Mouse (Mus musculus) intestine, postnatal 0 days (tissue): ENCODE results near the gene Gtf2h2. TPM values are rescaled to one million over a fixed set of nuclear protein-coding genes. Genes with fewer than 3 reads are reported as not detected.
"Not testable (repeated sequence)": the region's sequence is repeated elsewhere in the genome, so short reads cannot be mapped to it uniquely, and the experiment has no call there.

Experiments
- ATAC-seq: fragments of 200-750 bp; cut with Nextera tagmentation; 2 replicates; pipeline ENCODE4 v1.8.0; 2017; ENCODE audit warnings: mild to moderate bottlenecking, moderate TSS enrichment, moderate library complexity
- H3K27ac ChIP-seq: fragments of 300-500 bp; sonication (generic); 2 replicates; pipeline ENCODE4 v1.5.1; 2014; ENCODE audit warnings: mild to moderate bottlenecking, low read depth, low read length, moderate library complexity
- H3K27me3 ChIP-seq: fragments of 300-500 bp; sonication (generic); replicated peaks from 2 replicates; pipeline ENCODE4 v1.6.1; 2014; ENCODE audit warnings: low read length, mixed read lengths; ENCODE audit not compliant: control insufficient read depth, insufficient read depth
- H3K36me3 ChIP-seq: fragments of 300-500 bp; sonication (generic); 2 replicates; pipeline ENCODE4 v1.6.1; 2014; ENCODE audit warnings: mild to moderate bottlenecking, moderate library complexity; ENCODE audit not compliant: control insufficient read depth, insufficient read depth
- H3K4me1 ChIP-seq: fragments of 300-500 bp; sonication (generic); replicated peaks from 2 replicates; pipeline ENCODE4 v1.6.1; 2014; ENCODE audit warnings: antibody characterized with exemption, low read length, mixed read lengths; ENCODE audit not compliant: control insufficient read depth, insufficient read depth
- H3K4me2 ChIP-seq: fragments of 300-500 bp; sonication (generic); replicated peaks from 2 replicates; pipeline ENCODE4 v1.6.1; 2014; ENCODE audit warnings: low read depth, mild to moderate bottlenecking, moderate library complexity
- H3K4me3 ChIP-seq: fragments of 300-500 bp; sonication (generic); 2 replicates; pipeline ENCODE4 v1.5.1; 2014; ENCODE audit warnings: low read depth, low read length
- H3K9ac ChIP-seq: fragments of 300-500 bp; sonication (generic); 2 replicates; pipeline ENCODE4 v1.6.1; 2014; ENCODE audit warnings: mild to moderate bottlenecking, low read depth, low read length
- H3K9me3 ChIP-seq: fragments of 300-500 bp; sonication (generic); 2 replicates; pipeline ENCODE4 v1.6.1; 2016; ENCODE audit warnings: mixed run types; ENCODE audit not compliant: control insufficient read depth
- CTCF ChIP-seq: sonication (generic); IDR thresholded peaks from 2 replicates; pipeline ENCODE4 v1.5.1; 2016; ENCODE audit warnings: low read depth, mild to moderate bottlenecking, control low read depth, antibody characterized with exemption, moderate library complexity
- WGBS: fragments of 180-500 bp; shearing (Covaris S2); extraction: QIAGEN DNeasy Blood & Tissue Kit; methylation state at CpG from one replicate; pipeline ENCODE4 v1.1.7; 2014; 5-methylcytosine and 5-hydroxymethylcytosine counted together
- polyA plus RNA-seq: library from polyadenylated mRNA; unstranded; fragments of >200 nt; fragmentation: Nextera tagmentation; extraction: Ambion mirVana; gene quantifications from 2 replicates; pipeline ENCODE4 v1.2.1, GENCODE M21; 2015

Gene Gtf2h2
- polyA plus RNA-seq, 1 experiment from 2014 or later, result 33.4 TPM

GRCm38 (mm10) chr13:100494370-100494769 is 2.0 kb upstream of the Gtf2h2 start:
- not testable (repeated sequence) for H3K27ac ChIP-seq, H3K36me3 ChIP-seq, H3K9ac ChIP-seq, H3K9me3 ChIP-seq, H3K27me3 ChIP-seq, H3K4me1 ChIP-seq, ATAC-seq, H3K4me2 ChIP-seq, H3K4me3 ChIP-seq
- 73% methylated on average over 8 of the region's 8 CpGs for WGBS
- peak; percentile 47 for TF ChIP-seq CTCF

DNA sequence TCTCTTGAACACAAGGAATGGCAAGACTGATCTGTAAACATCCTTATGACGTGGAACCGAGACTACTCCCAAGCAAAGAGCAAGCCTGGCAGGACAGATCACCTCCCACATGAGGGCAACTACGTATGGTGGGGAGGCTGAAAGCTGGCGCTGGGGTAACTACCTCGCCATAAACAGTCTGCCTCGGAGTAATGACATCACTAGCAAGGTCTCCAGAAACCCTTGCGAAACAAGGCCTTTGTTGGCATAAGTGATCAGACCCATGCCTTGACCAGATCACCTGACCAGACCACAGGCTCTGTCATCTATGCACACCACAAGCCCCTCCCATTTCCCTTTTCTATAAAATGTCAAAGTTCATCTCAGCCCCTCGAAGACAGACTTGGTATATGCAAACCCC is 934 bp upstream of the Gtf2h2 start:
- Histone ChIP-seq H3K36me3 (peaks cover 5% of the 10 kb centered on the region), H3K27ac (no peak overlapping the region), H3K4me1 (no peaks in the 10 kb centered on the region; the same call in 1 of the 2 replicates), H3K27me3 (no peaks in the 10 kb centered on the region), H3K4me2 (peak overlapping the region; percentile 72; the same call in 1 of the 2 replicates), H3K9me3 (no peaks in the 10 kb centered on the region), H3K9ac (no peak overlapping the region), H3K4me3 (no peak overlapping the region)
- TF ChIP-seq CTCF, result no peak
- ATAC-seq, result peak; percentile 80
- WGBS, result 32% methylated on average over 8 of the region's 8 CpGs

- no peak for TF ChIP-seq CTCF
- ATAC-seq, result no peak
- 12% methylated on average over 6 of the region's 6 CpGs for WGBS
Observed at GRCm38 (mm10) chr13:100491623-100492022, 756 bp downstream of the Gtf2h2 start.

GRCm38 (mm10) chr13:100490424-100490823 is 2.0 kb downstream of the Gtf2h2 start:
- Histone ChIP-seq H3K9me3 (no peaks in the 10 kb centered on the region), H3K9ac (no peak overlapping the region), H3K4me1 (no peaks in the 10 kb centered on the region; the same call in 1 of the 2 replicates), H3K4me3 (no peak overlapping the region), H3K36me3 (peaks cover 19% of the 10 kb centered on the region), H3K27ac (no peak overlapping the region), H3K27me3 (no peaks in the 10 kb centered on the region), H3K4me2 (no peak overlapping the region; the same call in 1 of the 2 replicates)
- ATAC-seq, result no peak
- 68% methylated on average over 5 of the region's 5 CpGs for whole genome bisulfite sequencing
- TF ChIP-seq CTCF, result no peak

More at GRCm38 (mm10) chr13:100491623-100492022, 756 bp downstream of the Gtf2h2 start:
- H3K27me3 ChIP-seq, result no peaks in the 10 kb centered on the region
- no peaks in the 10 kb centered on the region for H3K9me3 ChIP-seq
- peak overlapping the region; percentile 60 for H3K9ac ChIP-seq
- peak overlapping the region; percentile 63 for H3K4me3 ChIP-seq
- H3K27ac ChIP-seq, result no peak overlapping the region; the same call in 1 of the 2 replicates
- peak overlapping the region; percentile 72 for H3K4me2 ChIP-seq
- H3K36me3 ChIP-seq, result peaks cover 17% of the 10 kb centered on the region
- H3K4me1 ChIP-seq, result no peaks in the 10 kb centered on the region; the same call in 1 of the 2 replicates

- no peak overlapping the region for H3K9ac ChIP-seq
- H3K36me3 ChIP-seq, result peaks cover 55% of the 10 kb centered on the region
- 73% methylated on average over 7 of the region's 7 CpGs for whole genome bisulfite sequencing
- no peaks in the 10 kb centered on the region for H3K9me3 ChIP-seq
- H3K4me2 ChIP-seq, result no peak overlapping the region
- ATAC-seq, result no peak
- no peak overlapping the region for H3K27ac ChIP-seq
- no peak for TF ChIP-seq CTCF
- H3K27me3 ChIP-seq, result no peaks in the 10 kb centered on the region
- H3K4me3 ChIP-seq, result no peak overlapping the region
- no peaks in the 10 kb centered on the region for H3K4me1 ChIP-seq
Observed at GRCm38 (mm10) chr13:100483610-100484009, 8.8 kb downstream of the Gtf2h2 start.

DNA sequence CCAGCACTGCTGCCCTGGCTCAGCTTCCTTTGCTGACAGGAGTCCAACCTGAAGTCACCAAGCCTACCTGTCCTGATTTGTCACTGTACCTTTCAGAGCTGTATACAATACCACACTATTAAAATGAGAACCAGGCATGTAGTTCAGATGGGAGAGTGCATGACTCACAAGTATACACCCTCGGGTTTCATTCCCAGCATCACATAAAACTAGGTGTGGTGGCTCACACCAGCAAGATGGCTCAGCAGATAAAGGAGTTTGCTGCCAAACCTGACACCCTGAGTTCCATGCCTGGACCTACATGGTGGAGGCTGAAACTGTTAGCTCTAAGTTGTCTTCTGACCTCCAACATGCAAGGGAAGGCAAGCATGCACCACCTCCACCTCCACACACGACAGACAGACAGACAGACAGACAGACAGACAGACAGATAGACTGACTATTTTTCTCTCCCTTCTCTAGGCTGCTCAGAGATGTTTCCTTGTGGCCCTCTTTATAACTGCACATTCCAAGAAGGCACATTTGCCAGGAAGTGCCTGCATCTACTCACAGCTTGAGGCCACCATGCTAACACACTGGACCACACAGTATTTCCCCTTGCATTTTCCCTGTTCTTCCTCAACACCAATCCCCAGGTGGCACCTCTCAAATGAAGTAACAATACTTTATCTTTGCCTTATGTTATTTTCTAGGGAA is 28.7 kb downstream of the Gtf2h2 start:
- no peak overlapping the region for H3K4me3 ChIP-seq
- ATAC-seq, result peak; percentile 68
- WGBS, result 53% methylated on average over 2 of the region's 2 CpGs
- no peaks in the 10 kb centered on the region for H3K4me1 ChIP-seq
- H3K27ac ChIP-seq, result peak overlapping the region; percentile 11
- no peak overlapping the region for H3K9ac ChIP-seq
- H3K9me3 ChIP-seq, result no peaks in the 10 kb centered on the region
- no peak overlapping the region for H3K4me2 ChIP-seq
- TF ChIP-seq CTCF, result 0 out of 2 replicates have a peak, but pooled peaks have one; percentile 20
- peaks cover 31% of the 10 kb centered on the region for H3K36me3 ChIP-seq
- no peaks in the 10 kb centered on the region for H3K27me3 ChIP-seq
